8 mouse cellular contexts compared by ENCODE assay signal in the genomic region with DNA sequence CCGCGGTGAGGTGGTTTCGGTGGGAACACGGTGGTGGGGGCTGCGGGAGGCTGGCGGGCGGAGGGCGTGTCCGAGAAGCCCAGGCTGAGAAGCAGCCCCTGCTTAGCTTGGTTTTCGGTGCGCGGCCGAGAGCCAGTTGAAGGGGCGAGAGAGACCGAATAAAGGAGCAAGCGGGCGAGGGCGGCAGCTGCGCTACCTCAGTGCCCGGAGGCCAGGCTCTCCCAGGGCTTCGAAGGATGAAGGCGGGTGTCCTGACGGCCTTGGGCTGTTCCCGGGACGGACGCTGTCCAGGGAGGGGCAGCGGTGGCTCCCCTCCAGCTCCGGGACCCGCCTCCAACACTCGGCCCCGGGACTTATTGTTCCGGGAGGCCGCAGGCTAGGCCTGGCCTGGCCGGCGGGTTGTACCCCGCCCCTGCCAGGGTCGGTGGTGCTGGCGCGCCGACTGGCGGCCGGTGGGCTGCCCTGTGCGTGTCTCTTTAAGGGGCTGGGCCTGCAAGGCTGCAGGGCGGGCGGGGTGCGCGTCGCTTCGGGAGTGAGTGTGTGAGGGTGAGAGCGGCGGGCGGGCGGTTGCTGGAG. TPM values are rescaled to one million over a fixed set of nuclear protein-coding genes. Genes with fewer than 3 reads are reported as not detected.
A peak's percentile ranks its signal among the peaks of the same experiment; 100 is the strongest.
DNase-seq lines count a peak whose midpoint lies in the region; ATAC-seq and TF ChIP-seq lines count a peak whose summit lies in the region.

No protein-coding gene starts in this region.

- in situ Hi-C loops in CH12.LX (cut with MboI; ENCODE audit: low pct_ligation_motif_present, low pct_unique_long_range_greater_than_20kb, low sequenced_read_pairs): loop anchor here (5.0 kb wide), 1 partner anchor 120 kb away; no protein-coding TSS in a partner anchor

- TF ChIP-seq POLR2A in CH12.LX (IDR thresholded peaks at IDR 0.05; ENCODE audit: low read depth, low read length): peak; percentile 35
- TF ChIP-seq POLR2A in testis, adult 2 months (IDR thresholded peaks at IDR 0.05; ENCODE audit: control insufficient read depth, low read depth, low read length): peak; percentile 57; the same call in 1 of the 2 replicates

- peak overlapping the region; percentile 61 to 87 (median 68) for H3K4me3 ChIP-seq in CH12.LX (replicated peaks in 1 of 3; ENCODE audit: low read depth in 2 of 3, low read length in 2 of 3, poor library complexity in 1 of 3)
- H3K4me3 ChIP-seq in forebrain, embryonic 11.5 days (ENCODE audit: low read depth, low read length): peak overlapping the region; percentile 95
- peak overlapping the region; percentile 90 for H3K4me3 ChIP-seq in heart, postnatal 0 days (ENCODE audit: low read depth, low read length)
- peak overlapping the region; percentile 96 for H3K4me3 ChIP-seq in liver, embryonic 16.5 days (ENCODE audit: low read depth, low read length)
- H3K4me3 ChIP-seq in neural tube, embryonic 13.5 days: peak overlapping the region; percentile 94
- H3K4me3 ChIP-seq in testis, adult 2 months (ENCODE audit: control insufficient read depth, low read depth, low read length): peak overlapping the region; percentile 99

- peaks cover 45% of the 10 kb centered on the region for H3K79me2 ChIP-seq in CH12.LX (replicated peaks; ENCODE audit: control insufficient read depth, extremely low read depth, insufficient read depth, poor library complexity, severe bottlenecking)

- H3K9me3 ChIP-seq in CH12.LX (replicated peaks; ENCODE audit: low read length): no peaks in the 10 kb centered on the region
- no peaks in the 10 kb centered on the region for H3K9me3 ChIP-seq in forebrain, embryonic 11.5 days (ENCODE audit: control insufficient read depth, low read length)
- H3K9me3 ChIP-seq in heart, postnatal 0 days (replicated peaks; ENCODE audit: control insufficient read depth, low read length): no peaks in the 10 kb centered on the region
- no peaks in the 10 kb centered on the region for H3K9me3 ChIP-seq in liver, embryonic 16.5 days (replicated peaks; ENCODE audit: control insufficient read depth, low read length)
- no peaks in the 10 kb centered on the region for H3K9me3 ChIP-seq in neural tube, embryonic 13.5 days

- H3K27ac ChIP-seq in CH12.LX (ENCODE audit: insufficient read depth, low read depth): peak overlapping the region; percentile 76
- peak overlapping the region; percentile 99 for H3K27ac ChIP-seq in forebrain, embryonic 11.5 days (ENCODE audit: low read depth, low read length)
- H3K27ac ChIP-seq in heart, postnatal 0 days (ENCODE audit: low read depth): peak overlapping the region; percentile 99
- H3K27ac ChIP-seq in liver, embryonic 16.5 days (ENCODE audit: low read length): peak overlapping the region; percentile 98
- peak overlapping the region; percentile 99 for H3K27ac ChIP-seq in neural tube, embryonic 13.5 days (replicated peaks)
- peak overlapping the region; percentile 98 for H3K27ac ChIP-seq in testis, adult 2 months (ENCODE audit: control insufficient read depth, insufficient read depth, low read depth, low read length)

- dilution Hi-C loops in CH12.LX (cut with MboI; ENCODE audit: extremely low pct_ligation_motif_present, extremely low pct_unique_long_range_greater_than_20kb, low sequenced_read_pairs): no loop called here

- WGBS in forebrain, embryonic 11.5 days: under 1% methylated on average over 48 of the region's 53 CpGs
- under 1% methylated on average over 43 of the region's 53 CpGs for WGBS in heart, postnatal 0 days
- under 1% methylated on average over 49 of the region's 53 CpGs for WGBS in liver, embryonic 16.5 days (ENCODE audit: insufficient replicate concordance)
- WGBS in neural tube, embryonic 13.5 days: under 1% methylated on average over 49 of the region's 53 CpGs

- peaks cover 0 to 18% of the 10 kb centered on the region in 2 experiments for H3K36me3 ChIP-seq in CH12.LX (replicated peaks in 1 of 2; ENCODE audit: control insufficient read depth in 1 of 2, insufficient read depth in 1 of 2, low read length in 1 of 2)
- no peaks in the 10 kb centered on the region; the same call in 1 of the 2 replicates for H3K36me3 ChIP-seq in forebrain, embryonic 11.5 days (ENCODE audit: control insufficient read depth, insufficient read depth, low read length)
- no peaks in the 10 kb centered on the region for H3K36me3 ChIP-seq in heart, postnatal 0 days (replicated peaks; ENCODE audit: control insufficient read depth, insufficient read depth, low read length)
- no peaks in the 10 kb centered on the region for H3K36me3 ChIP-seq in liver, embryonic 16.5 days (ENCODE audit: control insufficient read depth, insufficient read depth)
- H3K36me3 ChIP-seq in neural tube, embryonic 13.5 days: no peaks in the 10 kb centered on the region
- H3K36me3 ChIP-seq in testis, adult 2 months (ENCODE audit: control insufficient read depth, insufficient read depth, low read length): no peaks in the 10 kb centered on the region

- peaks cover 15 to 53% of the 10 kb centered on the region in 2 experiments for H3K4me1 ChIP-seq in CH12.LX (ENCODE audit: control insufficient read depth in 1 of 2, insufficient read depth in 2 of 2)
- peaks cover 9% of the 10 kb centered on the region for H3K4me1 ChIP-seq in forebrain, embryonic 11.5 days (replicated peaks; ENCODE audit: control insufficient read depth, insufficient read depth, low read length)
- H3K4me1 ChIP-seq in heart, postnatal 0 days (ENCODE audit: control insufficient read depth, insufficient read depth): peaks cover 29% of the 10 kb centered on the region
- peaks cover 33% of the 10 kb centered on the region for H3K4me1 ChIP-seq in liver, embryonic 16.5 days (ENCODE audit: control insufficient read depth, low read depth, low read length)
- peaks cover 39% of the 10 kb centered on the region for H3K4me1 ChIP-seq in neural tube, embryonic 13.5 days (replicated peaks)
- H3K4me1 ChIP-seq in testis, adult 2 months (ENCODE audit: control insufficient read depth, insufficient read depth, low read length): no peaks in the 10 kb centered on the region

- H3K9ac ChIP-seq in CH12.LX (ENCODE audit: insufficient read depth, low read depth): peak overlapping the region; percentile 65
- peak overlapping the region; percentile 98 for H3K9ac ChIP-seq in forebrain, embryonic 11.5 days (ENCODE audit: low read length)
- H3K9ac ChIP-seq in heart, postnatal 0 days (replicated peaks; ENCODE audit: low read depth, low read length): peak overlapping the region; percentile 98
- H3K9ac ChIP-seq in liver, embryonic 16.5 days (ENCODE audit: low read depth, low read length): peak overlapping the region; percentile 65
- H3K9ac ChIP-seq in neural tube, embryonic 13.5 days: peak overlapping the region; percentile 97

- H3K27me3 ChIP-seq in CH12.LX (replicated peaks): no peaks in the 10 kb centered on the region
- H3K27me3 ChIP-seq in forebrain, embryonic 11.5 days (ENCODE audit: control insufficient read depth, insufficient read depth, low read length): no peaks in the 10 kb centered on the region
- no peaks in the 10 kb centered on the region for H3K27me3 ChIP-seq in heart, postnatal 0 days (ENCODE audit: control insufficient read depth, insufficient read depth, low read length)
- H3K27me3 ChIP-seq in liver, embryonic 16.5 days (ENCODE audit: control insufficient read depth, insufficient read depth, low read depth, low read length): no peaks in the 10 kb centered on the region
- H3K27me3 ChIP-seq in neural tube, embryonic 13.5 days: no peaks in the 10 kb centered on the region
- H3K27me3 ChIP-seq in testis, adult 2 months (ENCODE audit: control insufficient read depth, insufficient read depth, low read length): no peaks in the 10 kb centered on the region

- TF ChIP-seq CTCF in CH12.LX (conservative IDR thresholded peaks at IDR 0.05 in 1 of 2, IDR thresholded peaks at IDR 0.05 in 1 of 2; ENCODE audit: low read depth in 2 of 2, low read length in 2 of 2): peak in 1 of 2 experiments; percentile 85; a peak in 2 of 4 replicates
- peak; percentile 84 for TF ChIP-seq CTCF in heart, postnatal 0 days (IDR thresholded peaks at IDR 0.05; ENCODE audit: low read depth)
- peak; percentile 31; the same call in 1 of the 2 replicates for TF ChIP-seq CTCF in testis, adult 2 months (IDR thresholded peaks at IDR 0.05; ENCODE audit: control insufficient read depth, insufficient read depth, insufficient replicate concordance, low read depth, low read length)

- no peak for TF ChIP-seq EP300 in CH12.LX (IDR thresholded peaks at IDR 0.05; ENCODE audit: low read length)
- TF ChIP-seq EP300 in heart, postnatal 0 days (IDR thresholded peaks at IDR 0.05; ENCODE audit: low read depth): 0 out of 2 replicates have a peak, but pooled peaks have one; percentile 42

- TF ChIP-seq RAD21 in CH12.LX (IDR thresholded peaks at IDR 0.05; ENCODE audit: low read depth, low read length): peak; percentile 70

- H3K4me2 ChIP-seq in CH12.LX (ENCODE audit: insufficient read depth, low read depth, poor library complexity, severe bottlenecking): 0 out of 2 replicates have a peak overlapping the region, but pooled peaks have one; percentile 3
- H3K4me2 ChIP-seq in forebrain, embryonic 11.5 days (ENCODE audit: low read depth, low read length, severe bottlenecking): peak overlapping the region; percentile 67
- peak overlapping the region; percentile 80 for H3K4me2 ChIP-seq in heart, postnatal 0 days (ENCODE audit: low read depth, low read length)
- H3K4me2 ChIP-seq in liver, embryonic 16.5 days (ENCODE audit: low read depth, low read length): peak overlapping the region; percentile 80
- H3K4me2 ChIP-seq in neural tube, embryonic 13.5 days: peak overlapping the region; percentile 58

- peak; percentile 98 for ATAC-seq in forebrain, embryonic 11.5 days (replicated peaks; ENCODE audit: low FRiP score)
- peak; percentile 98 for ATAC-seq in heart, postnatal 0 days (ENCODE audit: insufficient read depth, low read depth)
- ATAC-seq in liver, embryonic 16.5 days (ENCODE audit: low read depth): peak; percentile 97
- ATAC-seq in neural tube, embryonic 13.5 days (ENCODE audit: low read depth): peak; percentile 100

- peak; percentile 91 for DNase-seq in CH12.LX (ENCODE audit: extremely low read depth)
- DNase-seq in c-Kit-positive CD71-positive TER-119-negative erythroid progenitor cells, embryonic 14.5 days (ENCODE audit: low read depth): peak; percentile 83
- peak; percentile 99 for DNase-seq in forebrain, embryonic 11.5 days (ENCODE audit: low spot score)
- DNase-seq in heart, postnatal 0 days (ENCODE audit: low spot score): peak; percentile 97
- DNase-seq in kidney, postnatal 4 days: peak; percentile 96 to 98

RNA-seq across cellular contexts. Expression of gene Setd2, which starts 0.4 kb away (rescaled TPM):
- 34.9 and 35.8 TPM in 2 replicates for total RNA-seq in CH12.LX (2012; rRNA removed)
- 35.5 and 41.6 TPM in 2 replicates for total RNA-seq in CH12.LX (2014; rRNA removed)
- polyA plus RNA-seq in CH12.LX (2012; ENCODE audit: insufficient read length, low read depth): 87.1 and 104 TPM in 2 replicates
- polyA plus RNA-seq in forebrain, embryonic 11.5 days (2014; fragmentation: Nextera tagmentation; extraction: Ambion mirVana): 48.7 and 56.9 TPM in 2 replicates
- 27.5 and 33.2 TPM in 2 replicates for total RNA-seq in heart, postnatal 0 days (2014; rRNA removed; ENCODE audit: low replicate concordance)
- 12.7 and 13.0 TPM in 2 replicates for polyA plus RNA-seq in heart, postnatal 0 days (2015; fragmentation: Nextera tagmentation; extraction: Ambion mirVana)
- polyA plus RNA-seq in liver, embryonic 16.5 days (2015; fragmentation: Nextera tagmentation; extraction: Ambion mirVana): 9.5 and 10.0 TPM in 2 replicates
- 35.7 and 36.3 TPM in 2 replicates for polyA plus RNA-seq in neural tube, embryonic 13.5 days (2015; fragmentation: Nextera tagmentation; extraction: Ambion mirVana)
- polyA plus RNA-seq in testis, adult 2 months (2012; rRNA removed): 33.1 and 34.8 TPM in 2 replicates

RNA-seq across cellular contexts. Expression of gene Kif9, which starts 55.2 kb away (rescaled TPM):
- total RNA-seq in CH12.LX (2012; rRNA removed) (1.2 and 1.8 TPM in 2 replicates), CH12.LX (2014; rRNA removed) (1.1 and 1.6 TPM in 2 replicates)
- 1.2 and 1.8 TPM in 2 replicates for polyA plus RNA-seq in CH12.LX (2012; ENCODE audit: insufficient read length, low read depth)
- 0.88 and 1.4 TPM in 2 replicates for polyA plus RNA-seq in forebrain, embryonic 11.5 days (2014; fragmentation: Nextera tagmentation; extraction: Ambion mirVana)
- 0.70 TPM in 1 of 2 replicates, not detected in the other for total RNA-seq in heart, postnatal 0 days (2014; rRNA removed; ENCODE audit: low replicate concordance)
- 0.29 and 0.37 TPM in 2 replicates for polyA plus RNA-seq in heart, postnatal 0 days (2015; fragmentation: Nextera tagmentation; extraction: Ambion mirVana)
- polyA plus RNA-seq in liver, embryonic 16.5 days (2015; fragmentation: Nextera tagmentation; extraction: Ambion mirVana): 0.18 and 0.21 TPM in 2 replicates
- polyA plus RNA-seq in neural tube, embryonic 13.5 days (2015; fragmentation: Nextera tagmentation; extraction: Ambion mirVana): 2.3 and 2.5 TPM in 2 replicates
- polyA plus RNA-seq in testis, adult 2 months (2012; rRNA removed): 122 and 131 TPM in 2 replicates

RNA-seq across cellular contexts. Expression of gene Klhl18, which starts 55.5 kb away (rescaled TPM):
- total RNA-seq in CH12.LX (2012; rRNA removed) (4.4 and 4.8 TPM in 2 replicates), CH12.LX (2014; rRNA removed) (3.0 and 3.5 TPM in 2 replicates)
- polyA plus RNA-seq in CH12.LX (2012; ENCODE audit: insufficient read length, low read depth): 10.1 and 10.2 TPM in 2 replicates
- polyA plus RNA-seq in forebrain, embryonic 11.5 days (2014; fragmentation: Nextera tagmentation; extraction: Ambion mirVana): 9.1 and 9.8 TPM in 2 replicates
- total RNA-seq in heart, postnatal 0 days (2014; rRNA removed; ENCODE audit: low replicate concordance): 4.9 and 6.6 TPM in 2 replicates
- polyA plus RNA-seq in heart, postnatal 0 days (2015; fragmentation: Nextera tagmentation; extraction: Ambion mirVana): 4.2 and 4.3 TPM in 2 replicates
- 2.1 and 2.5 TPM in 2 replicates for polyA plus RNA-seq in liver, embryonic 16.5 days (2015; fragmentation: Nextera tagmentation; extraction: Ambion mirVana)
- polyA plus RNA-seq in neural tube, embryonic 13.5 days (2015; fragmentation: Nextera tagmentation; extraction: Ambion mirVana): 16.6 and 18.6 TPM in 2 replicates
- 11.5 TPM in 2 replicates for polyA plus RNA-seq in testis, adult 2 months (2012; rRNA removed)

Comparison
In these comparisons a context has a peak if more than half of its experiments do, and no peak if none do; other contexts are left out.
1. Peak in every context shown above with its lines: DNase-seq, ATAC-seq, H3K4me3 ChIP-seq and H3K27ac ChIP-seq.
2. H3K4me2 ChIP-seq: peak in every context shown above with its lines; median percentile 80 in heart, postnatal 0 days; 80 in liver, embryonic 16.5 days; 67 in forebrain, embryonic 11.5 days; 58 in neural tube, embryonic 13.5 days; 3 in CH12.LX.
3. RNA of gene Kif9, which starts 55.2 kb away (polyA plus RNA-seq): 122 to 131 TPM in testis, adult 2 months; 2.3 to 2.5 TPM in neural tube, embryonic 13.5 days, 1.2 to 1.8 TPM in CH12.LX, 0.88 to 1.4 TPM in forebrain, embryonic 11.5 days, 0.29 to 0.37 TPM in heart, postnatal 0 days and 0.18 to 0.21 TPM in liver, embryonic 16.5 days; every median in the first group is over 10 times any median in the second.